Mouse (Mus musculus) adrenal gland, postnatal 36 days (tissue): ENCODE data around the gene Pcyox1. TPM values are rescaled to one million over a fixed set of nuclear protein-coding genes. Genes with fewer than 3 reads are reported as not detected.
"Not testable (repeated sequence)": the region's sequence is repeated elsewhere in the genome, so short reads cannot be mapped to it uniquely, and the experiment has no call there.

Experiments used
- DNase-seq, 2 experiments: peaks; one replicate each; pipeline ENCODE4 v3.0.0; 2021; ENCODE audit warnings: mixed read lengths in 1 of 2
- total RNA-seq, 2 experiments: library from RNA; stranded (reverse); gene quantifications; 2 replicates each; pipeline ENCODE4 v1.2.3; 2021

Gene Pcyox1
- total RNA-seq, 2 experiments from 2014 or later = 139 to 253 TPM

DNA sequence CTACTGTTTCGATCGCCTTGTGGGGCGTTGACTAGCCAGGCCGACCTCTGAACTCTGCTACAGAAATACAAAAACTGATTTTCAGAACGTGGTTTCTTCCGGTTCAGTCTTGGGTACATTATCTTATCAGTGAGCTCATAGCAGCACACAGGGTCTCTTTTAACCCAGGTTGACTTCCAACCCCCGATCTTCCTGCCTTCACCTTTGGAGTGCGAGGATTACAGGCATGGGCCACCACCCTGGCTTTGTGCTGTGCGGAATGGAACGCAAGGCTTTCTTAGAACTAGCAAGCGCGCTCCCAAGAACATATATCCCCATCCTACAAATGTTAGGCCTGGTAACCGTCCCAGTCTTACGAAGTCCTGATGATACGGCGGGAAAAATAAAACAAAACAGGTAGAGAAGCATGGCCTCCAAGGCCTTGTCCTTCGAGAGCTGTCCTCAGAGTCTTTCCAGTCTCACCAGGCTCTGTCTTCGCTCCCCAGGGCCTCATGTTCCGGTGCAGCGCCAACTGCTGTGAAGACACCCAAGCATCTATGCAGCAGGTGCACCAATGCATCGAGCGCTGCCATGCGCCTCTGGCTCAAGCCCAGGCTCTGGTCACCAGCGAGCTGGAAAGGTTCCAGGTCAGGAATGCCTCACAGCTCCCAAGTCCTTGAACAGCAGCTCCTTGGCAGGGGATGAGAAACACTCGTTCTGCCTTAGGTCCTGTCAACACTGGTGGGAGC, 30.7 kb downstream of the Pcyox1 start:
- peak; percentile 88 to 89 for DNase-seq

- peak; percentile 97 to 98 for DNase-seq
Measured at GRCm38 (mm10) chr6:86365371-86366124, 31.4 kb downstream of the Pcyox1 start, which contains the start of gene Fam136a. Fam136a (plus strand) TSS chr6:86365646.

DNA sequence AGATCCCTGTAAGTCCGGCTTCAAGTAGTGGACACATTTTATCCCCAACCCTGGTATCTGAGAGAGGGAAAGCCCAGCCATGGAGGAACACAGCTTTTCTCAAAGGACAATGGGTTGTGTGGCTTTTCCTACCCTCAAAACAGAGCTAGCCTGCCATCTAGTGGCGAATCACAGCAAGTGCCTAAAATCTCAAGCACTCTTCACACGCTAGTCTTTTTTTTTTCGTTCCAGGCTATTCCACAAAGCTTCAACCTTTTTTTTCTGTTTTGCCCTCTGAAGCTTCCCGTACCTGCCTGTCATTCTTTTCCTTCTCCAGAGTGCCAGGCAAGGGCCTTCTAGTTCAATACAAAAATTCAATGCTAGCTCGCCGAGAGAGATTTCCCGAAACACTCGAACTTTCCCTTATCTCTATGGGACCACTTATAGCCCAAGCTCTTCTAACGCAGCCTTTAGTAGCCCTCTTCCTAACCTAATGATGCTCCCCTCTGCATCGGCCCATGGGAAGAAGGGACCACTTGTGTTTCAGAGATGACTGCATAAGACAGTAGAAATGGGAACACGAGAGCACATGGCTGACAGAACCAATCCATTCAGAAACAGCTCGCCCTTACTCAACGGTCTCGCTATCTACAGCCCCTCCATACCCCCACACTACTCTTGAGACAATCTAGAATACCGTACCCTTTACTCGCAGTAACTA, 32.4 kb downstream of the Pcyox1 start:
- peak; percentile 80 to 84 for DNase-seq

DNA sequence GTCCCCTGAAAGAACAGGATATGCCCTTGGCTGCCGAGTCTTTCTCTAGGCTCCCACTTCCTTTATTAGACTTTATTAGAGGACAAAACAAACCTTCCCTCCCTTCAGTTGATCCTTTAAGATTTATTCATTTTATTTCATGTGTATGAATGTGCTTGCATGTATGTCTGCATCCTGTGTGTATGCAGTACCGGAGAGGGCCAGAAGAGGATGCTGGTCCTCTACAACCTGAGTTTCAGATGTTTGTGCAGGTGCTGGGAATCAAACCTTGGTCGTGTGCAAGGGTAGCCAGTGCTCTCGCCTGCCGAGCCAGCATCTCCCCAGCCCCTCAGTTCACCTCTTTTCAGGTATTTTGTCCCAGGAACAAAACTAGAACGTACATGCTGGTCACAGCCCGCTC, 35.6 kb downstream of the Pcyox1 start:
- DNase-seq = no peak

DNA sequence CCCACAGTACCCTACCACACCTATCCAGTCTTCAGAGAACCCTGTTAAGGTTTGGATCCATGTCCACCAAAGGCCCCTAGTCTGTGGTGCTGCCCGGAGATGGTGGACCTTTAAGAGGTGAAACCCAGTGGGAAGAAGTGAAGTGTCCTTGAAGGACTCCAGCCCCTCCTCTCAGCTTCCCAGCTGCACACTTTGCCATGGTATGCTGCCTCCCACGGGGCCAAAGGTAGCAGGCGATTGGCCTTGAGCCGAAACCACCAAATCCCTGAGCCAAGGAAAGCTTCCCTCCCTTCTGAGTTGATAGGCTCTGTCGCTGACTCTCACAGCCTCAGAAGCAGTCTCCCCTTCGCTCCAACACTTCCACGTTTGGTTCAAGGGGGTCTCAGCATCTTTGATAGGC, 36.3 kb downstream of the Pcyox1 start:
- DNase-seq = peak in 1 of 2 experiments; percentile 20

- no peak for DNase-seq
Measured at GRCm38 (mm10) chr6:86356956-86357355, 40.0 kb downstream of the Pcyox1 start.

DNA sequence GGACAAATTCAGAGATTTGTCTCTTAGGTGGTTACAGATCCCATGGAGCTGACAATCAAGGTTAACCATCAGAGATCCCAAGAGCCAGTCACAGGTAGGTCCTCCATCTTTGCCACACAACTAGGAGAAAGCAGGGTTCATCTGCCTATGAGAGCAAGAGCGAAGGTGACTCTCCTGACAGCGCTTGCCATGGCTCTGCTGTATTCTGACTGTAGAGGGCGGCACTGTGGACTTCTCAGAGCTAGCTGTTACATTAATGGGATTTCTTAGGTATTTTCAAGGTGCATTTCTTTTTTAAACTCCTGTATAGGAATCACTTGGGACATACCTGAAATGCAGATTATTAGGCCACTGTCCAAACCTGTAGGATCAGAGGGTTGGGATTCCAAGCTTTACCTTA, 42.0 kb downstream of the Pcyox1 start:
- no peak for DNase-seq

DNA sequence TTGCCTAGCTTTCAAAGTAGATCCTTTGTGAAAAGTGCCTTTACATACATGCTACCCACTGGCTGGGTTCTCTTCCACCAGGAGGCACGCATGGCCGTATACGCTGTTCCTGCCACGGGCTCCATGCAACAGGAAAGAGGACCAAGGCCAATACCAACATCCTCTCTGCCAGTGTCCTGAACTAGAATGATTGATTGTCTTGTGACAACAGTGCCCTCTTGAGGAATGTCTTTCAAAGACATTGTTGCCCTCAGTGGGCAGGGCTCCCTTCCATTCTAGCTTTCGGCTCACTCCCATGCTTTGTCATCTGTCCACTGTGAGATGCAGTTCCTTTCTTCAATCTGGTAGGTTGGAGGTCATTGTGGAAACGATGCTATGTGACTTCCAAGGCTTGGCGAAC, 47.7 kb downstream of the Pcyox1 start:
- peak; percentile 22 to 44 for DNase-seq

DNA sequence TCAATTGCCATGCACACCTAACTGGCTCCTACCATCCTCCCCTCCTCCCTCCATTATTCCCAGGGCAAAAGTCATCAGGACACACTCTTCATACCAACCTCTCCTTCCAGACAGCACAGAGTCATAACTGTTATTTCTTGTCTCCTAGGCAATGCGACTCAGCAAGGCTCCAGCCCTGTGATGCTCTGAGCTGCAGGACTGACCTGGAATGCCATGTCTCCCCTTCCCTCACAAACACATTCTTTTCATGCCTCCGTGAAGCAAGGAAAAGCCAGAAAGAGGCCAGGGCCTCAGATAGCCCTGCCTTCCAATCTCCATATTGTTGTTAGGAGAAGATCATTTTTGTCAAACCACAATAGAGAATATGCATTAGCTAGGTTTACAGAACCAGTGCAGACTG, 50.9 kb downstream of the Pcyox1 start:
- DNase-seq = no peak

DNA sequence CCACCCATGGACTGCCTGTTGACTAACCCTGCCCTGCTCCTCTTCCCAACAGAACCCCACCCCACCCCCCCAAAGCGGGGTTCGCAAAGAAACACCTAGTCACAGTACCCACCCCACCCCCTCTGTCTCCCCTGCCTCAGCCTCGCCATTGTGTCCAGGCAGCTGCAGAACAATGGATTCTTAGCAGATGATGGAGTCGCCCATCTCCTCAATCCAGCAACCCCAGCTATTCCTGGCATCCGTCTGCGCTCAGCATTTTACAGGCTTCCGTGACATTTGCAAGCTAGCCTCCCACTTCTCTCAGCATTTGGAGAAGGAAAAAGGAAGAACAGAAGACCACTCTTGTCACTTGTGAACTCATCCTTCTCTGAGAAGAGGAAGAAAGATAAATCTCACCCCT, 53.3 kb downstream of the Pcyox1 start:
- no peak for DNase-seq

GRCm38 (mm10) chr6:86336340-86336739, 60.6 kb downstream of the Pcyox1 start:
- not testable (repeated sequence) for DNase-seq

Other genes starting within 250 kb of the Pcyox1 start
- gene Tgfa, start 201.9 kb downstream of the Pcyox1 start, total RNA-seq = 10 to 100 TPM; 12.0 to 20.8 TPM
- gene Fam136a, start 31.5 kb downstream of the Pcyox1 start, total RNA-seq = 100 to 1,000 TPM in 1 of 2 experiments, 10 to 100 TPM in 1; 70.1 to 117 TPM
- gene Snrpg, start 25.9 kb downstream of the Pcyox1 start, total RNA-seq = 100 to 1,000 TPM; 202 to 467 TPM
- gene Tia1, start 7.1 kb upstream of the Pcyox1 start, total RNA-seq = 10 to 100 TPM; 36.2 to 53.6 TPM
- gene Gm44790, start 29.5 kb upstream of the Pcyox1 start, total RNA-seq = not detected
- 10 to 100 TPM; 16.5 to 23.5 TPM for gene C87436, start 41.2 kb upstream of the Pcyox1 start, total RNA-seq
- 100 to 1,000 TPM; 316 to 364 TPM for gene Pcbp1, start 129.2 kb upstream of the Pcyox1 start, total RNA-seq
- under 1 TPM in 1 of 2 experiments, not detected in 1; 0.20 TPM for gene Asprv1, start 231.0 kb upstream of the Pcyox1 start, total RNA-seq